Mouse (Mus musculus) cerebellum, adult 11 months (tissue): ENCODE results near the gene Kif3c.

Source experiments
- DNase-seq: peaks from one replicate; pipeline ENCODE4 v3.0.0; 2022

Gene Kif3c

GRCm38 (mm10) chr12:3425375-3426341 lies 60.7 kb downstream of the Kif3c start:
- peak; percentile 23 for DNase-seq

GRCm38 (mm10) chr12:3426530-3427034 lies 61.6 kb downstream of the Kif3c start, which contains the start of gene Asxl2:
Asxl2 (plus strand) TSS chr12:3426857.
- peak; percentile 99 for DNase-seq

GRCm38 (mm10) chr12:3427067-3427889 lies 62.3 kb downstream of the Kif3c start:
- DNase-seq = peak; percentile 69

- DNase-seq = no peak
Measured at GRCm38 (mm10) chr12:3427891-3428775, 63.2 kb downstream of the Kif3c start.

- DNase-seq = no peak
Measured at GRCm38 (mm10) chr12:3429681-3430442, 64.9 kb downstream of the Kif3c start.

GRCm38 (mm10) chr12:3430443-3430753 lies 65.5 kb downstream of the Kif3c start:
- no peak for DNase-seq

- DNase-seq = no peak
Measured at GRCm38 (mm10) chr12:3430985-3431384, 66.1 kb downstream of the Kif3c start.

- no peak for DNase-seq
Measured at GRCm38 (mm10) chr12:3433736-3434135, 68.8 kb downstream of the Kif3c start.

- DNase-seq = no peak
Measured at GRCm38 (mm10) chr12:3436446-3436845, 71.5 kb downstream of the Kif3c start.

GRCm38 (mm10) chr12:3437815-3438214 lies 72.9 kb downstream of the Kif3c start:
- DNase-seq = no peak

- no peak for DNase-seq
Measured at GRCm38 (mm10) chr12:3440916-3441315, 76.0 kb downstream of the Kif3c start.

GRCm38 (mm10) chr12:3441361-3441760 lies 76.4 kb downstream of the Kif3c start:
- DNase-seq = no peak

GRCm38 (mm10) chr12:3453554-3453953 lies 88.6 kb downstream of the Kif3c start:
- no peak for DNase-seq
